Comparison of ENCODE assay signal across 26 mouse cellular contexts in genomic region chr11:6152864-6153263, GRCm38 (mm10). TPM values are rescaled to one million over a fixed set of nuclear protein-coding genes. Genes with fewer than 3 reads are reported as not detected.
DNase-seq lines count a peak whose midpoint lies in the region; ATAC-seq and TF ChIP-seq lines count a peak whose summit lies in the region.
"Had no signal": no experiment of that assay in that cellular context is flagged by ENCODE, and none has a peak within 500 bp of the region (broad histone marks: within the 10 kb centered on the region; RNA-seq: fewer than 3 reads in every experiment).

No protein-coding gene starts in this region.

- H3K4me3 ChIP-seq in cerebellum, adult 2 months (replicated peaks; ENCODE audit: insufficient read depth, low read depth, low read length), result no peak overlapping the region
- no peak overlapping the region for H3K4me3 ChIP-seq in kidney, embryonic 14.5 days (ENCODE audit: low read length)
- H3K4me3 ChIP-seq: forebrain, embryonic 13.5 days; hindbrain, embryonic 12.5 days; kidney, embryonic 15.5 days; layer of hippocampus, adult 2 months; liver, embryonic 15.5 days; midbrain, embryonic 10.5 days; myocyte; neural tube, embryonic 13.5 days had no signal

- peak; percentile 2 for DNase-seq in cerebellum, adult 9-11 months
- no peak for DNase-seq in cerebellum, adult 2 months
- peak; percentile 52 for DNase-seq in CD4-positive helper T cell, adult 2 months (ENCODE audit: low read depth, low spot score)
- DNase-seq in induced T-regulatory cell, adult 2 months (ENCODE audit: low read depth), result peak; percentile 49
- DNase-seq in thymus, postnatal 14 days, result peak; percentile 17
- no peak for DNase-seq in left cerebral cortex, adult 9 months (ENCODE audit: low spot score in 2 of 2)
- DNase-seq in kidney, postnatal 36 days, result no peak
- DNase-seq: adrenal gland, adult 2 months; cerebellum, adult 8-10 months; cerebellum, postnatal 36 days; gastrocnemius, postnatal 10 days; heart, postnatal 36 days; kidney, adult 11 months; kidney, postnatal 25 days; layer of hippocampus, postnatal 36 days; liver; lung, embryonic 14.5 days had no signal

- no peak overlapping the region for H3K9ac ChIP-seq in kidney, embryonic 14.5 days (ENCODE audit: low read depth, low read length)
- H3K9ac ChIP-seq: forebrain, embryonic 13.5 days; hindbrain, embryonic 12.5 days; kidney, embryonic 15.5 days; liver, embryonic 15.5 days; lung, embryonic 14.5 days; neural tube, embryonic 13.5 days had no signal

- H3K27me3 ChIP-seq in cerebellum, adult 2 months (ENCODE audit: control insufficient read depth, insufficient read depth, low read length), result no peaks in the 10 kb centered on the region
- H3K27me3 ChIP-seq in kidney, embryonic 14.5 days (ENCODE audit: control insufficient read depth, insufficient read depth, low read length), result no peaks in the 10 kb centered on the region
- H3K27me3 ChIP-seq: forebrain, embryonic 13.5 days; hindbrain, embryonic 12.5 days; kidney, embryonic 15.5 days; liver, embryonic 15.5 days; neural tube, embryonic 13.5 days had no signal

- TF ChIP-seq POLR2A in cerebellum, adult 2 months (IDR thresholded peaks at IDR 0.05; ENCODE audit: borderline replicate concordance, insufficient read depth, low read length), result no peak

- H3K9me3 ChIP-seq in kidney, embryonic 14.5 days (ENCODE audit: control insufficient read depth, low read length), result peaks cover 5% of the 10 kb centered on the region; the same call in 1 of the 2 replicates
- H3K9me3 ChIP-seq: forebrain, embryonic 13.5 days; hindbrain, embryonic 12.5 days; kidney, embryonic 15.5 days; liver, embryonic 15.5 days; neural tube, embryonic 13.5 days had no signal

- WGBS in cerebellum, adult 2 months, result 90% methylated on average over 4 of the region's 4 CpGs
- 88% methylated on average over 4 of the region's 4 CpGs for WGBS in kidney, embryonic 14.5 days

- no peak overlapping the region for H3K27ac ChIP-seq in cerebellum, adult 2 months (ENCODE audit: insufficient read depth, low read length)
- H3K27ac ChIP-seq in kidney, embryonic 14.5 days (ENCODE audit: low read depth, low read length), result no peak overlapping the region
- H3K27ac ChIP-seq: forebrain, embryonic 13.5 days; hindbrain, embryonic 12.5 days; kidney, embryonic 15.5 days; liver, embryonic 15.5 days; midbrain, embryonic 10.5 days; neural tube, embryonic 13.5 days had no signal

- H3K4me1 ChIP-seq in cerebellum, adult 2 months (ENCODE audit: control insufficient read depth, insufficient read depth, low read length), result peaks cover 17% of the 10 kb centered on the region
- 0 out of 2 replicates have a peak, but pooled peaks cover 4% of the 10 kb centered on the region for H3K4me1 ChIP-seq in kidney, embryonic 14.5 days (ENCODE audit: control insufficient read depth, insufficient read depth, low read length)

- H3K4me2 ChIP-seq in kidney, embryonic 14.5 days (replicated peaks; ENCODE audit: low read depth, low read length), result no peak overlapping the region
- H3K4me2 ChIP-seq: forebrain, embryonic 13.5 days; hindbrain, embryonic 12.5 days; kidney, embryonic 15.5 days; liver, embryonic 15.5 days; lung, embryonic 14.5 days; neural tube, embryonic 13.5 days had no signal

- ATAC-seq in kidney, embryonic 14.5 days (ENCODE audit: low FRiP score, low TSS enrichment), result no peak
- ATAC-seq: forebrain, embryonic 13.5 days had no signal

- H3K36me3 ChIP-seq in kidney, embryonic 14.5 days (ENCODE audit: control insufficient read depth, insufficient read depth, low read length), result peaks cover 19% of the 10 kb centered on the region

- TF ChIP-seq CTCF in cerebellum, adult 2 months (IDR thresholded peaks at IDR 0.05; ENCODE audit: borderline replicate concordance, insufficient read depth, low read depth, low read length), result no peak

RNA-seq across cellular contexts. Expression of gene A730071L15Rik, which starts 47.0 kb away (rescaled TPM):
- 0.15 and 0.16 TPM in 2 replicates for polyA plus RNA-seq in cerebellum, adult 2 months (2012; rRNA removed)
- polyA plus RNA-seq in kidney, embryonic 14.5 days (2014; fragmentation: Nextera tagmentation; extraction: Ambion mirVana), result 0.74 and 0.89 TPM in 2 replicates
- polyA plus RNA-seq: adrenal gland, adult 2 months had no signal

RNA-seq across cellular contexts. Expression of gene Nudcd3, which starts 47.4 kb away (rescaled TPM):
- polyA plus RNA-seq in cerebellum, adult 2 months (2012; rRNA removed), result 91.5 and 96.0 TPM in 2 replicates
- 32.7 and 36.0 TPM in 2 replicates for polyA plus RNA-seq in kidney, embryonic 14.5 days (2014; fragmentation: Nextera tagmentation; extraction: Ambion mirVana)

Comparison
In these comparisons a context has a peak if more than half of its experiments do, and no peak if none do; other contexts are left out.
1. DNase-seq: peak in cerebellum, adult 9-11 months (single experiment), CD4-positive helper T cell, adult 2 months (single experiment), induced T-regulatory cell, adult 2 months (single experiment) and thymus, postnatal 14 days (single experiment); none in cerebellum, adult 2 months (0 of 2), left cerebral cortex, adult 9 months (0 of 2) and kidney, postnatal 36 days (0 of 2).